Mouse (Mus musculus) C2C12 (cell line): ENCODE measurements around the gene Ctf1.

Source experiments
- CEBPB ChIP-seq: IDR thresholded peaks from one replicate; pipeline ENCODE4 v1.6.1; 2011; ENCODE audit warnings: low read depth, mild to moderate bottlenecking, control low read depth, moderate library complexity
- CTCF ChIP-seq: IDR thresholded peaks from one replicate; pipeline ENCODE4 v1.5.1; 2011; ENCODE audit not compliant: control insufficient read depth, insufficient read depth, insufficient read length
- FOSL1 ChIP-seq: IDR thresholded peaks from one replicate; pipeline ENCODE4 v1.8.0; 2011; ENCODE audit warnings: mild to moderate bottlenecking, low read length; ENCODE audit not compliant: poor library complexity, insufficient read depth, severe bottlenecking
- MAX ChIP-seq: IDR thresholded peaks from one replicate; pipeline ENCODE4 v1.6.1; 2011; ENCODE audit warnings: mild to moderate bottlenecking, control low read depth
- MYOG ChIP-seq: IDR thresholded peaks from one replicate; pipeline ENCODE4 v1.6.1; 2011; ENCODE audit not compliant: control insufficient read depth, insufficient read length; ENCODE audit errors: extremely low read depth

DNA sequence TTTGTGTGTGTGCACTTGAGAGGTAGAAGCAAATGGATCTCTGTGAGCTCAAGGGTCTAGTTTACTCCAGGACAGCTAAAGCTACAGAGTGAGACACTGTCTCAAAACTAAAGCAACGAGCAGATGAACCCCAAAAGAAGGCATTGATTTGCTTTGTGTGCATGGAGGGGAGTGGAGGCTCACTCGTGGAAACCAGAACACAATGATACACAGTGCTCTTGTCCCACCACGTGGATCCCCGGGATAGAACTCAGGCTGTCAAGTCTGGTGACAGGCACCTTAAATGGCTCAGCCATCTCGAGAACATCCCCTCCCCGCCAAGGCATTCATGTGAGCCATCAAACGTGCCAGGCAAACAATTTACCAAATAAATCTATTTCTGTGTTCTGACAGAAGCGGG, 45.4 kb upstream of the Ctf1 start:
- TF ChIP-seq CTCF, result no peak
- no peak for TF ChIP-seq MAX
- no peak for TF ChIP-seq MYOG
- TF ChIP-seq CEBPB, result no peak
- TF ChIP-seq FOSL1, result no peak
